Mouse (Mus musculus) liver, embryonic 15.5 days (tissue): ENCODE measurements around the gene Yeats2. TPM values are rescaled to one million over a fixed set of nuclear protein-coding genes. Genes with fewer than 3 reads are reported as not detected.

Experiments
- polyA plus RNA-seq: library from polyadenylated mRNA; unstranded; fragments of >200 nt; fragmentation: Nextera tagmentation; extraction: Ambion mirVana; gene quantifications from 2 replicates; pipeline ENCODE4 v1.2.1, GENCODE M21; 2015

Gene Yeats2
- polyA plus RNA-seq, 1 experiment from 2014 or later = 4.7 TPM

Other genes starting within 250 kb of the Yeats2 start
- gene Klhl6, start 158.0 kb upstream of the Yeats2 start, polyA plus RNA-seq = 11.1 and 12.0 TPM in 2 replicates
- gene Klhl24, start 43.5 kb upstream of the Yeats2 start, polyA plus RNA-seq = 5.5 and 6.2 TPM in 2 replicates
- 0.03 TPM in 1 of 2 replicates, not detected in the other for gene Map6d1, start 100.3 kb downstream of the Yeats2 start, polyA plus RNA-seq
- 35.4 and 37.5 TPM in 2 replicates for gene Parl, start 161.3 kb downstream of the Yeats2 start, polyA plus RNA-seq
- 0.03 TPM in 1 of 2 replicates, not detected in the other for gene Cyp2ab1, start 184.3 kb downstream of the Yeats2 start, polyA plus RNA-seq